ENCODE assay signal across 10 mouse cellular contexts in the genomic region with DNA sequence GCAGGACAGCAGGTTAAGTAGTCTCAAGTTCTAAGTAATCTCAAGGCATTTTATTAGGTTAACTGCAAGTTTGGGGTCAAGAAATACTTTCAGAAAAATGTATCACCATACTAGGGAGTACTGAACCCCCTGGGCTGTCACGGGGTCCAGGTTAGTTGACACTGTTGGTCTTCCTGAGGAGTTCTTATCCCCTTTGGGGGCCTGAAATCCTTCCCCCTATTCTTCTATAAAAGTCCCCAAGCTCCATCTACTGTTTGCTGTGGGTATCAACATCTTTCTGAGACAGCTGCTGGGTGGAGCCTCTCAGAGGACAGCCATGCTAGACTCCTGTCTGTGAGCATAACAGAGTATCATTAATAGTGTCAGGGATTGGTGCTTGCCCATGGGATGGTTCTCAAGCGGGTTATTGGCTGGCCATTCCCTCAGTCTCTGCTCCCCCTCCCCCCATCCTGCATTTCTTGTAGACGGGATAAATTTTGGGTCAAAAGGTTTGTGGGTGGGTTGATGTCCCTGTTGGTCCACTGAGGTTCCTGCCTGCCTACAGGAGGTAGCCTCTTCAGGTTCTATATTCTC.
DNase-seq lines count a peak whose midpoint lies in the region; ATAC-seq and TF ChIP-seq lines count a peak whose summit lies in the region.
"Had no signal": no experiment of that assay in that cellular context is flagged by ENCODE, and none has a peak within 500 bp of the region (broad histone marks: within the 10 kb centered on the region; RNA-seq: fewer than 3 reads in every experiment).

No protein-coding gene starts in this region.

- no peak for TF ChIP-seq POLR2A in limb, embryonic 14.5 days (IDR thresholded peaks at IDR 0.05; ENCODE audit: borderline replicate concordance, extremely low read depth, insufficient read depth, insufficient read length)

- H3K4me3 ChIP-seq in limb, embryonic 14.5 days (replicated peaks; ENCODE audit: low read length) = no peak overlapping the region
- no peak overlapping the region for H3K4me3 ChIP-seq in limb, embryonic 10.5 days
- H3K4me3 ChIP-seq in liver, postnatal 0 days (ENCODE audit: low read depth, low read length) = no peak overlapping the region
- no peak overlapping the region for H3K4me3 ChIP-seq in midbrain, embryonic 10.5 days
- H3K4me3 ChIP-seq: heart, embryonic 13.5 days; myocyte had no signal

- H3K9ac ChIP-seq in limb, embryonic 14.5 days (ENCODE audit: low read depth, low read length, severe bottlenecking) = no peak overlapping the region
- no peak overlapping the region for H3K9ac ChIP-seq in liver, postnatal 0 days (replicated peaks)
- H3K9ac ChIP-seq: heart, embryonic 13.5 days had no signal

- no peaks in the 10 kb centered on the region for H3K27me3 ChIP-seq in limb, embryonic 14.5 days (ENCODE audit: control insufficient read depth, insufficient read depth, low read length)
- no peaks in the 10 kb centered on the region for H3K27me3 ChIP-seq in limb, embryonic 10.5 days (ENCODE audit: low read depth, poor library complexity, severe bottlenecking)
- H3K27me3 ChIP-seq in liver, postnatal 0 days (ENCODE audit: insufficient read depth, low read length) = no peaks in the 10 kb centered on the region
- H3K27me3 ChIP-seq in midbrain, embryonic 10.5 days (ENCODE audit: low read depth, poor library complexity, severe bottlenecking) = no peaks in the 10 kb centered on the region
- H3K27me3 ChIP-seq: heart, embryonic 13.5 days had no signal

- H3K9me3 ChIP-seq in limb, embryonic 14.5 days (ENCODE audit: control insufficient read depth, low read length) = no peaks in the 10 kb centered on the region
- no peaks in the 10 kb centered on the region for H3K9me3 ChIP-seq in limb, embryonic 10.5 days (replicated peaks)
- H3K9me3 ChIP-seq in liver, postnatal 0 days (ENCODE audit: low read length) = no peaks in the 10 kb centered on the region
- H3K9me3 ChIP-seq in midbrain, embryonic 10.5 days (replicated peaks) = no peaks in the 10 kb centered on the region
- H3K9me3 ChIP-seq: heart, embryonic 13.5 days had no signal

- WGBS in limb, embryonic 14.5 days = 48% methylated on average over 3 of the region's 3 CpGs
- 73% methylated on average over 3 of the region's 3 CpGs for WGBS in limb, embryonic 10.5 days
- 45% methylated on average over 3 of the region's 3 CpGs for WGBS in liver, postnatal 0 days (ENCODE audit: insufficient replicate concordance)
- 73% methylated on average over 3 of the region's 3 CpGs for WGBS in midbrain, embryonic 10.5 days

- H3K27ac ChIP-seq in limb, embryonic 14.5 days (replicated peaks; ENCODE audit: low read depth, low read length) = no peak overlapping the region
- H3K27ac ChIP-seq in limb, embryonic 10.5 days = no peak overlapping the region
- peak overlapping the region; percentile 64 for H3K27ac ChIP-seq in liver, postnatal 0 days (ENCODE audit: low read depth)
- H3K27ac ChIP-seq in midbrain, embryonic 10.5 days (replicated peaks) = no peak overlapping the region
- H3K27ac ChIP-seq: heart, embryonic 13.5 days had no signal

- no peak for TF ChIP-seq EP300 in liver, postnatal 0 days (IDR thresholded peaks at IDR 0.05; ENCODE audit: low read depth)

- no peaks in the 10 kb centered on the region for H3K36me3 ChIP-seq in limb, embryonic 14.5 days (ENCODE audit: control insufficient read depth, insufficient read depth, low read length)
- H3K36me3 ChIP-seq in limb, embryonic 10.5 days = no peaks in the 10 kb centered on the region
- no peaks in the 10 kb centered on the region for H3K36me3 ChIP-seq in liver, postnatal 0 days (replicated peaks; ENCODE audit: insufficient read depth, low read length)
- H3K36me3 ChIP-seq in midbrain, embryonic 10.5 days = no peaks in the 10 kb centered on the region
- H3K36me3 ChIP-seq: heart, embryonic 13.5 days had no signal

- H3K4me1 ChIP-seq in limb, embryonic 14.5 days (ENCODE audit: control insufficient read depth, insufficient read depth, low read length) = no peaks in the 10 kb centered on the region
- H3K4me1 ChIP-seq in limb, embryonic 10.5 days = no peaks in the 10 kb centered on the region
- peaks cover 11% of the 10 kb centered on the region; the same call in 1 of the 2 replicates for H3K4me1 ChIP-seq in liver, postnatal 0 days (ENCODE audit: insufficient read depth)
- H3K4me1 ChIP-seq in midbrain, embryonic 10.5 days = no peaks in the 10 kb centered on the region

- H3K4me2 ChIP-seq in limb, embryonic 14.5 days (replicated peaks; ENCODE audit: low read depth, low read length, severe bottlenecking) = no peak overlapping the region
- no peak overlapping the region for H3K4me2 ChIP-seq in liver, postnatal 0 days (ENCODE audit: low read depth, low read length)
- H3K4me2 ChIP-seq: heart, embryonic 13.5 days had no signal

- no peak for ATAC-seq in cerebellum, adult (ENCODE audit: insufficient number of reproducible peaks, low FRiP score, low TSS enrichment)
- ATAC-seq in limb, embryonic 14.5 days (ENCODE audit: low FRiP score, low read depth) = no peak
- ATAC-seq in liver, postnatal 0 days = peak; percentile 17; the same call in 1 of the 2 replicates
- ATAC-seq in erythroid progenitor cell, adult 5-6 weeks (replicated peaks; ENCODE audit: low FRiP score, poor library complexity, severe bottlenecking) = no peak

- peak; percentile 57 for TF ChIP-seq CTCF in liver, postnatal 0 days (IDR thresholded peaks at IDR 0.05; ENCODE audit: low read depth)

- peak; percentile 16 to 21 for DNase-seq in cerebellum, postnatal 14 days
- peak; percentile 36 for DNase-seq in limb, embryonic 14.5 days (ENCODE audit: low spot score)
- no peak for DNase-seq in limb, embryonic 10.5 days (ENCODE audit: low spot score)
- DNase-seq in embryo, embryonic 9.5 days (ENCODE audit: extremely low spot score) = peak; percentile 8
- DNase-seq in liver, postnatal 0 days = no peak
- DNase-seq in midbrain, embryonic 10.5 days (ENCODE audit: low spot score) = no peak

Comparison
In these comparisons a context has a peak if more than half of its experiments do, and no peak if none do; other contexts are left out.
1. DNase-seq: peak in cerebellum, postnatal 14 days (2 of 2), limb, embryonic 14.5 days (single experiment) and embryo, embryonic 9.5 days (single experiment); none in limb, embryonic 10.5 days (single experiment), liver, postnatal 0 days (single experiment) and midbrain, embryonic 10.5 days (single experiment).